Mouse (Mus musculus): ENCODE results near the gene Sertad2. TPM values are rescaled to one million over a fixed set of nuclear protein-coding genes. Genes with fewer than 3 reads are reported as not detected.

Sertad2 gene
- polyA plus RNA-seq, 1 experiment from 2014 or later = 19.4 TPM

- H3K4me1 ChIP-seq (ENCODE audit: control insufficient read depth, insufficient read depth, low read length) = peaks cover 41% of the 10 kb centered on the region
- peak overlapping the region; percentile 45 for H3K4me2 ChIP-seq
- peaks cover 3% of the 10 kb centered on the region; the same call in 1 of the 2 replicates for H3K36me3 ChIP-seq (ENCODE audit: control insufficient read depth, insufficient read depth, low read length)
- H3K9ac ChIP-seq (ENCODE audit: low read length) = peak overlapping the region; percentile 67
- no peaks in the 10 kb centered on the region for H3K27me3 ChIP-seq (ENCODE audit: control insufficient read depth, insufficient read depth, low read length)
- no peaks in the 10 kb centered on the region for H3K9me3 ChIP-seq (ENCODE audit: control insufficient read depth, low read length)
- H3K27ac ChIP-seq (ENCODE audit: low read depth, low read length) = peak overlapping the region; percentile 97
- ATAC-seq (ENCODE audit: low FRiP score) (peak; percentile 94), DNase-seq (ENCODE audit: low spot score, missing footprints) (peak; percentile 99)
- 8% methylated on average over 18 of the region's 18 CpGs for WGBS
- peak overlapping the region; percentile 17 for H3K4me3 ChIP-seq (ENCODE audit: low read depth, low read length)
Measured at GRCm38 (mm10) chr11:20655795-20656710, 113.0 kb downstream of the Sertad2 start.

DNA sequence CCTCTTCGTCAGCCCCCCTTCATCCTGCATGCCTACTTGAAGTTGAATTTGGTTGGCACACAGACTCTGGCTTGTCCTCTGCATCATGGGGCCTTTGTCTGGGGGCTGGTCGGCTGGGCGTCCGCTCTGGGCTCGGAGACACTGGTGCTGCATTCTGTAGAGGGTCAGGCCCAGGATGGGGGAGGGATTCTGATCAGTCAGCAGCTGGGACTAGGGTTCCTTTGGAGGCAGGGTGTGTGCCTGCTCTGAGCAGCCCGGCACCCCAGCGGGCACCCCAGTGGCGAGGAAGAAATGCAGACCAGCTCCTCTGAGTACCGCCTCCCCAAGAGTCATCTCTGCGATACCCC lies 113.6 kb downstream of the Sertad2 start:
- Histone ChIP-seq H3K9ac (ENCODE audit: low read length) (peak overlapping the region; percentile 67), H3K36me3 (ENCODE audit: control insufficient read depth, insufficient read depth, low read length) (peaks cover 3% of the 10 kb centered on the region; the same call in 1 of the 2 replicates), H3K4me3 (ENCODE audit: low read depth, low read length) (peak overlapping the region; percentile 17), H3K27me3 (ENCODE audit: control insufficient read depth, insufficient read depth, low read length) (no peaks in the 10 kb centered on the region), H3K9me3 (ENCODE audit: control insufficient read depth, low read length) (no peaks in the 10 kb centered on the region), H3K4me2 (peak overlapping the region; percentile 45), H3K27ac (ENCODE audit: low read depth, low read length) (peak overlapping the region; percentile 97), H3K4me1 (ENCODE audit: control insufficient read depth, insufficient read depth, low read length) (peaks cover 36% of the 10 kb centered on the region)
- ATAC-seq (ENCODE audit: low FRiP score) (peak; percentile 49), DNase-seq (ENCODE audit: low spot score, missing footprints) (peak; percentile 93)
- 5% methylated on average over 10 of the region's 10 CpGs for WGBS

DNA sequence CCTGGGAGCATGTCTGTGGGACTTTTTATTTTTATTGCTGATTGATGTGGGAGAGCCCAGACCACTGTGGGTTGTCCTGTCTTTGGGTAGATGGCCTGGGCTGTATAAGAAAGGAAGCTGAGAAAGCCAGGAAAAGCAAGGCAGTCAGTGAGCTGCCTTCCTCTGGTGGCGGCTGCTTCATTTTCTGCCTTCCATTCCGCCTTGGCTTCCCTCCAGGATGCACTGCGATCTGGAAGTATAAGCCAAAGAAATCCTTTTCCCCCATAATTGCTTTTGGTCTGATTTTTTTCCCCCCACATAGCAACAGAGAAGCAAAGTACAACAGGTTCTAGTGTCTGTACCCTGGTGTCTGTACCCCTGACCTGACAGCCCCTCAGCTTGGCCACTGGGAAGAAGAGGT lies 116.0 kb downstream of the Sertad2 start:
- no peaks in the 10 kb centered on the region for H3K27me3 ChIP-seq (ENCODE audit: control insufficient read depth, insufficient read depth, low read length)
- H3K4me3 ChIP-seq (ENCODE audit: low read depth, low read length) = no peak overlapping the region
- H3K9ac ChIP-seq (ENCODE audit: low read length) = no peak overlapping the region
- ATAC-seq (ENCODE audit: low FRiP score) (no peak), DNase-seq (ENCODE audit: low spot score, missing footprints) (no peak)
- no peaks in the 10 kb centered on the region for H3K9me3 ChIP-seq (ENCODE audit: control insufficient read depth, low read length)
- no peak overlapping the region for H3K27ac ChIP-seq (ENCODE audit: low read depth, low read length)
- WGBS = 89% methylated on average over 3 of the region's 3 CpGs
- H3K4me1 ChIP-seq (ENCODE audit: control insufficient read depth, insufficient read depth, low read length) = peaks cover 47% of the 10 kb centered on the region
- no peaks in the 10 kb centered on the region for H3K36me3 ChIP-seq (ENCODE audit: control insufficient read depth, insufficient read depth, low read length)
- no peak overlapping the region for H3K4me2 ChIP-seq

GRCm38 (mm10) chr11:20660111-20661097 lies 117.4 kb downstream of the Sertad2 start:
- H3K4me1 ChIP-seq (ENCODE audit: control insufficient read depth, insufficient read depth, low read length) = peaks cover 47% of the 10 kb centered on the region

GRCm38 (mm10) chr11:20661652-20662051 lies 118.6 kb downstream of the Sertad2 start:
- DNase-seq (ENCODE audit: low spot score, missing footprints) (no peak), ATAC-seq (ENCODE audit: low FRiP score) (no peak)
- Histone ChIP-seq H3K4me1 (ENCODE audit: control insufficient read depth, insufficient read depth, low read length) (peaks cover 38% of the 10 kb centered on the region), H3K4me2 (no peak overlapping the region), H3K9ac (ENCODE audit: low read length) (no peak overlapping the region), H3K27me3 (ENCODE audit: control insufficient read depth, insufficient read depth, low read length) (no peaks in the 10 kb centered on the region), H3K9me3 (ENCODE audit: control insufficient read depth, low read length) (no peaks in the 10 kb centered on the region), H3K36me3 (ENCODE audit: control insufficient read depth, insufficient read depth, low read length) (no peaks in the 10 kb centered on the region), H3K27ac (ENCODE audit: low read depth, low read length) (no peak overlapping the region), H3K4me3 (ENCODE audit: low read depth, low read length) (no peak overlapping the region)
- 42% methylated on average over 4 of the region's 4 CpGs for WGBS

More at GRCm38 (mm10) chr11:20660111-20661097, 117.4 kb downstream of the Sertad2 start:
- Histone ChIP-seq H3K9ac (ENCODE audit: low read length) (no peak overlapping the region), H3K27ac (ENCODE audit: low read depth, low read length) (no peak overlapping the region), H3K27me3 (ENCODE audit: control insufficient read depth, insufficient read depth, low read length) (no peaks in the 10 kb centered on the region), H3K4me2 (no peak overlapping the region), H3K36me3 (ENCODE audit: control insufficient read depth, insufficient read depth, low read length) (no peaks in the 10 kb centered on the region), H3K4me3 (ENCODE audit: low read depth, low read length) (no peak overlapping the region), H3K9me3 (ENCODE audit: control insufficient read depth, low read length) (no peaks in the 10 kb centered on the region)
- DNase-seq (ENCODE audit: low spot score, missing footprints) = no peak
- WGBS = 78% methylated on average over 14 of the region's 14 CpGs
- ATAC-seq (ENCODE audit: low FRiP score) = no peak

- WGBS = 43% methylated on average over 7 of the region's 7 CpGs
- Histone ChIP-seq H3K9ac (ENCODE audit: low read length) (no peak overlapping the region), H3K9me3 (ENCODE audit: control insufficient read depth, low read length) (no peaks in the 10 kb centered on the region), H3K4me1 (ENCODE audit: control insufficient read depth, insufficient read depth, low read length) (peaks cover 29% of the 10 kb centered on the region), H3K27ac (ENCODE audit: low read depth, low read length) (peak overlapping the region; percentile 90), H3K36me3 (ENCODE audit: control insufficient read depth, insufficient read depth, low read length) (no peaks in the 10 kb centered on the region), H3K4me2 (no peak overlapping the region), H3K4me3 (ENCODE audit: low read depth, low read length) (no peak overlapping the region), H3K27me3 (ENCODE audit: control insufficient read depth, insufficient read depth, low read length) (no peaks in the 10 kb centered on the region)
- ATAC-seq (ENCODE audit: low FRiP score) (peak; percentile 53; the same call in 1 of the 2 replicates), DNase-seq (ENCODE audit: low spot score, missing footprints) (no peak)
Measured at GRCm38 (mm10) chr11:20662811-20663210, 119.8 kb downstream of the Sertad2 start.

DNA sequence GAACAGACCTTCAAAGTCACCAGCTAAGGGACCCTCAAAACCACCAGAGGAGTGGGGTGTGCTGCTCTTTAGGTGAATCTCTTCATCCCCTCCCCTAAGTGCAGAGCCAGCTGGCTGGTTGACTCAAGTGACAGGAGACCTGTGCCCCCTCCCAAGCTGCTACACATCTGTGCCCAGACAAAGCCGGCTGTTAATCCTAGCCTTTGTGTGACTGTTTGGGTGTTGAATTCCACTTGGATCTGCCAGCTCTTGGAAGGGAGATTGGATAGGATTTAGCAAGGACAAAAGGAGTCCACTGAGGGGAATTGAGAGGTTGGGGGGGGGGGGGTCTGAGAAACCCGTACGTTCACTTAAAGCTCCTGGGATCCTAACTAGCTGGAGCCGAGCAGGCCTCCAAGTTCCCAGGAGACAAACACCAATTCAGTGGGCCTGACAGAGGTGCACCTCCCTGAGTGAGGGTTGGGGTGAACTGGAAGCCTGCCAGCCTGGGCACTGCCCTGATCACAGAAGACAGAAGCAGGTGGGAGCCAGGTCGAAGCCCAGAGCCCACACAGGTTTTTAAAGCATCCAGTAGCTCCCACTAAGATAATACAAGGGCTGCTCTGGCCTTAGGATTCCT lies 120.6 kb downstream of the Sertad2 start:
- Histone ChIP-seq H3K4me3 (ENCODE audit: low read depth, low read length) (no peak overlapping the region), H3K9ac (ENCODE audit: low read length) (peak overlapping the region; percentile 21; the same call in 1 of the 2 replicates), H3K36me3 (ENCODE audit: control insufficient read depth, insufficient read depth, low read length) (no peaks in the 10 kb centered on the region), H3K27me3 (ENCODE audit: control insufficient read depth, insufficient read depth, low read length) (no peaks in the 10 kb centered on the region), H3K9me3 (ENCODE audit: control insufficient read depth, low read length) (no peaks in the 10 kb centered on the region), H3K27ac (ENCODE audit: low read depth, low read length) (peak overlapping the region; percentile 90), H3K4me1 (ENCODE audit: control insufficient read depth, insufficient read depth, low read length) (peaks cover 29% of the 10 kb centered on the region), H3K4me2 (0 out of 2 replicates have a peak overlapping the region, but pooled peaks have one; percentile 3)
- 11% methylated on average over 5 of the region's 5 CpGs for WGBS
- DNase-seq (ENCODE audit: low spot score, missing footprints) = peak; percentile 96
- ATAC-seq (ENCODE audit: low FRiP score) = peak; percentile 78

GRCm38 (mm10) chr11:20664878-20665277 lies 121.8 kb downstream of the Sertad2 start:
- peak overlapping the region; percentile 25; the same call in 1 of the 2 replicates for H3K9ac ChIP-seq (ENCODE audit: low read length)
- WGBS = 38% methylated on average over 9 of the region's 9 CpGs
- DNase-seq (ENCODE audit: low spot score, missing footprints) (no peak), ATAC-seq (ENCODE audit: low FRiP score) (no peak)
- no peaks in the 10 kb centered on the region for H3K36me3 ChIP-seq (ENCODE audit: control insufficient read depth, insufficient read depth, low read length)
- H3K4me2 ChIP-seq = no peak overlapping the region
- no peak overlapping the region for H3K4me3 ChIP-seq (ENCODE audit: low read depth, low read length)
- no peaks in the 10 kb centered on the region for H3K27me3 ChIP-seq (ENCODE audit: control insufficient read depth, insufficient read depth, low read length)
- H3K9me3 ChIP-seq (ENCODE audit: control insufficient read depth, low read length) = no peaks in the 10 kb centered on the region
- H3K4me1 ChIP-seq (ENCODE audit: control insufficient read depth, insufficient read depth, low read length) = peaks cover 29% of the 10 kb centered on the region
- 0 out of 2 replicates have a peak overlapping the region, but pooled peaks have one; percentile 25 for H3K27ac ChIP-seq (ENCODE audit: low read depth, low read length)

All from midbrain, embryonic 11.5 days (tissue).